Mouse (Mus musculus): ENCODE data around the gene 4933407L21Rik. TPM values are rescaled to one million over a fixed set of nuclear protein-coding genes. Genes with fewer than 3 reads are reported as not detected.

Gene 4933407L21Rik
- polyA plus RNA-seq (2015; fragmentation: Nextera tagmentation; extraction: Ambion mirVana): 10.1 and 10.5 TPM in 2 replicates

DNA sequence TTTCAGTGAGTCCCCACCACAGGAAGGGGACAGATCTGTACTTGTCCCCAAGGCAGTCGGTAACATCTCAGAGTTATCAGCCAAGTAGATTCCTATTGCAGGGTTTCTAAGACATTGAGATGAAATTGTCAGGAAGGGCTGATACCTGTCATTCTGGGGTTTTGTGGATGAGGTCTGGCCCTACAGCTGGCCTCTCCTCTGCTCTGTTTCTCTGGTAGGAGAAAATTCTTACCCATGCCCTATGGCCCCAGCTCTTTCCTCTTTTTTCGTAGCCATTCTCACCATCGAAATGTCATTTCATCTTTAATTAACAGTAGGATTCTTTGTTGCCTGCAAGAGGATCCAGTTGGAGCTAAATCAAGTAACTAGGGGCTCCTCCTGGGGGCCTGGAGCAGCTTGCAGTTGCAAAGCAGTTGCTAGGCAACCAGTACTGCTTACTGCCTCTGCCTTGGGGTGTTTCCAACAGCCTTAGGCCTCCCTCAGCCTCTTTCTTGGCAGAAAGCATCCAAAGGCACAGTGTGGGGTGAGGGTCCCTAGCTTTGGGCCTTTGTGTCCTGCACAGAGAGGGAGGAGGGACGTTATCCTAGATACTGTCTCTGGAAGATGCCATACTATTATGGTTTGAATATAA lies at the start of gene 4933407L21Rik:
Gene 4933407L21Rik, plus strand, starts transcription at position 427 of the 631 bp plus-strand sequence.
- H3K4me1 ChIP-seq (ENCODE audit: control insufficient read depth, insufficient read depth, low read length): peaks cover 27% of the 10 kb centered on the region
- H3K9ac ChIP-seq (ENCODE audit: low read depth, low read length): no peak within 1 kb of the TSS
- H3K4me3 ChIP-seq (ENCODE audit: low read depth, low read length): no peak within 1 kb of the TSS
- peak; percentile 94 for ATAC-seq
- H3K4me2 ChIP-seq (ENCODE audit: low read length): peak within 1 kb of the TSS; percentile 4; the same call in 1 of the 2 replicates
- peak within 1 kb of the TSS; percentile 85 for H3K27ac ChIP-seq (ENCODE audit: low read length)
- 11% methylated on average over 4 of the region's 4 CpGs for WGBS
- H3K27me3 ChIP-seq (ENCODE audit: control insufficient read depth, insufficient read depth, low read depth, low read length): no peaks in the 10 kb centered on the region
- H3K36me3 ChIP-seq (ENCODE audit: control insufficient read depth, insufficient read depth, low read length): no peaks in the 10 kb centered on the region
- H3K9me3 ChIP-seq (replicated peaks; ENCODE audit: control insufficient read depth, low read length, poor library complexity, severe bottlenecking): no peaks in the 10 kb centered on the region

DNA sequence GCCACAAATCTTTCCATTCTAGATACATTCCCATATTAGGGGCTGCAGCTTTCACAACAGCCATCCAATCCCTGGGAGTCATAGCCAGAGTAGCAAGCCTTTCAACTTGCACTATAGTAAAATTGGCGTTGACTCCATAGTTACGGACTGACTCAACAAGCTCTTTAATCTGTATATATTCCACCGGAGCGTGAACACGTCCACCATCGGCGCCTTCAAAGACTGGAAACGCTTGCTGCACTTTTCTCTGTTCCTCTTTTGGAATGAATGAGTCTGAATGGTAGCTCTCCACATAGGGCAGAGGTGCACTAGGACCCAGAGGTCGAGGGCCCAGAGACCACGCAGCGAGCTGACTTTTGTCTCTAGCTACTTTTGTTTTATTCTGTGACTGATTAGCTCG lies 46.3 kb upstream of the 4933407L21Rik start:
- Histone ChIP-seq H3K4me1 (ENCODE audit: control insufficient read depth, insufficient read depth, low read length) (no peaks in the 10 kb centered on the region), H3K27me3 (ENCODE audit: control insufficient read depth, insufficient read depth, low read depth, low read length) (no peaks in the 10 kb centered on the region), H3K27ac (ENCODE audit: low read length) (no peak overlapping the region), H3K36me3 (ENCODE audit: control insufficient read depth, insufficient read depth, low read length) (no peaks in the 10 kb centered on the region), H3K9ac (ENCODE audit: low read depth, low read length) (no peak overlapping the region), H3K9me3 (replicated peaks; ENCODE audit: control insufficient read depth, low read length, poor library complexity, severe bottlenecking) (peaks cover 6% of the 10 kb centered on the region; the same call in 1 of the 2 replicates), H3K4me3 (ENCODE audit: low read depth, low read length) (no peak overlapping the region), H3K4me2 (ENCODE audit: low read length) (no peak overlapping the region)
- no peak for ATAC-seq
- WGBS: 91% methylated on average over 12 of the region's 12 CpGs

GRCm38 (mm10) chr1:85887221-85887620 lies 41.1 kb upstream of the 4933407L21Rik start:
- Histone ChIP-seq H3K27me3 (ENCODE audit: control insufficient read depth, insufficient read depth, low read depth, low read length) (no peaks in the 10 kb centered on the region), H3K27ac (ENCODE audit: low read length) (no peak overlapping the region), H3K4me1 (ENCODE audit: control insufficient read depth, insufficient read depth, low read length) (no peaks in the 10 kb centered on the region), H3K9ac (ENCODE audit: low read depth, low read length) (no peak overlapping the region), H3K4me2 (ENCODE audit: low read length) (no peak overlapping the region), H3K4me3 (ENCODE audit: low read depth, low read length) (no peak overlapping the region), H3K9me3 (replicated peaks; ENCODE audit: control insufficient read depth, low read length, poor library complexity, severe bottlenecking) (0 out of 2 replicates have a peak, but pooled peaks cover 3% of the 10 kb centered on the region), H3K36me3 (ENCODE audit: control insufficient read depth, insufficient read depth, low read length) (no peaks in the 10 kb centered on the region)
- WGBS: 87% methylated on average over 7 of the region's 7 CpGs
- ATAC-seq: no peak

GRCm38 (mm10) chr1:85894231-85894747 lies 34.0 kb upstream of the 4933407L21Rik start, which contains the start of gene Itm2c:
TSS of gene Itm2c (plus strand) at chr1:85894281.
- Histone ChIP-seq H3K27me3 (ENCODE audit: control insufficient read depth, insufficient read depth, low read depth, low read length) (no peaks in the 10 kb centered on the region), H3K4me2 (ENCODE audit: low read length) (peak within 1 kb of the TSS; percentile 79), H3K4me1 (ENCODE audit: control insufficient read depth, insufficient read depth, low read length) (peaks cover 38% of the 10 kb centered on the region), H3K36me3 (ENCODE audit: control insufficient read depth, insufficient read depth, low read length) (no peaks in the 10 kb centered on the region), H3K4me3 (ENCODE audit: low read depth, low read length) (peak within 1 kb of the TSS; percentile 63), H3K27ac (ENCODE audit: low read length) (peak within 1 kb of the TSS; percentile 82), H3K9ac (ENCODE audit: low read depth, low read length) (peak within 1 kb of the TSS; percentile 76), H3K9me3 (replicated peaks; ENCODE audit: control insufficient read depth, low read length, poor library complexity, severe bottlenecking) (no peaks in the 10 kb centered on the region)
- peak; percentile 90 for ATAC-seq
- under 1% methylated on average over 35 of the region's 35 CpGs for WGBS

DNA sequence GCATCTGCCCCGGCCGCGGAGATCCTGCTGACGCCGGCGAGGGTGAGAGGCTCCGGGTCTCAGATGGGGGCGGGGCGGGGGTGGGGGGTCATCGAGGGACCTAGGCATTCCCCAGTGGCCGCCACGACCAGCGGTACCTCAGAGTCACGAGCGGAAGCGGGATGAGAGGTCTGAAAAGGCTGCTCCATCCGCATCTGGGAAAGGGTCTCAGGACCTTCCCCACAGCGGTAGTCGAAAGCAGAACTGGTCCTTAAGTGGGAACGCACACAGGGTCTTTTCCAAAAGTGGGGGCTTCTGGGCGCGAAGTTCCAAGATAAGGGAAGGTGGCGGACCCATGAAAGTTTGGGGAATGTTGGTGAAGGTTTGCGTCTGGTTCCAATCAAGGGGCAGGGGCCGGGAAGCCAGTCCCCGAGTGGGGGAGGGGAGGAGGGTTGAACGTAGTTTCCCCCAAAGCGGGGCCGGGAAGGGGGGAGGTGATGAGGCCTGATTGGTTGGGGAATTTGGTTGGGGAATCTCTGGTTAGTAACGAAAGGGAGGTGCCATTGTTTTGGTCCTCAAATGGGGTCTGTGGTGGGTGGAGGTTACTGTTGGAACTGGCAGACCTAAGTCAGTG lies 33.4 kb upstream of the 4933407L21Rik start:
- no peaks in the 10 kb centered on the region for H3K36me3 ChIP-seq (ENCODE audit: control insufficient read depth, insufficient read depth, low read length)
- H3K27ac ChIP-seq (ENCODE audit: low read length): peak overlapping the region; percentile 82
- H3K9ac ChIP-seq (ENCODE audit: low read depth, low read length): peak overlapping the region; percentile 76
- no peaks in the 10 kb centered on the region for H3K9me3 ChIP-seq (replicated peaks; ENCODE audit: control insufficient read depth, low read length, poor library complexity, severe bottlenecking)
- ATAC-seq: peak; percentile 40
- WGBS: 1% methylated on average over 30 of the region's 30 CpGs
- peaks cover 43% of the 10 kb centered on the region for H3K4me1 ChIP-seq (ENCODE audit: control insufficient read depth, insufficient read depth, low read length)
- peak overlapping the region; percentile 63 for H3K4me3 ChIP-seq (ENCODE audit: low read depth, low read length)
- peak overlapping the region; percentile 79 for H3K4me2 ChIP-seq (ENCODE audit: low read length)
- no peaks in the 10 kb centered on the region for H3K27me3 ChIP-seq (ENCODE audit: control insufficient read depth, insufficient read depth, low read depth, low read length)

DNA sequence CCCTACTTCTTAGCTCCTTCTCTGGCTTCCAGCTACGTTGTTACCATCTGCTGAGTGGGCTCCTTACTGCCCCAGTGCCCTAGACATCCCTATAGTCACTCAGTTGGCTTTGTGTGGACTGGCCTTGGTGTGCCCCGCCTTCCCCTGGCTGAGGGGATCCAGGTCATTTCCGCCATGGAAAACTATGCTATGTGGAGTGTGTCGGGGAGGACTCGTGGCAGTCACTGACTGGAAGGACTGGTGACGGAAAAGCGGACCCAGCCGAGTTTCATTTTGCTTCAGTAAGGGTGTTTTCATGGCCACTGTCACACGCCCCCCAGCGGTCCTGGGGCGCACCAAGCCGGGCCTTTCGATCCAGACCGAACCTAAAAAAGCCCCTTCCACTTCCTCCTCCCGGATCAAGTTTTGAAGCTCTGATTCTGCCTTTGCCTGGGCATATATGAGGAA lies 32.9 kb upstream of the 4933407L21Rik start:
- 1% methylated on average over 15 of the region's 15 CpGs for WGBS

DNA sequence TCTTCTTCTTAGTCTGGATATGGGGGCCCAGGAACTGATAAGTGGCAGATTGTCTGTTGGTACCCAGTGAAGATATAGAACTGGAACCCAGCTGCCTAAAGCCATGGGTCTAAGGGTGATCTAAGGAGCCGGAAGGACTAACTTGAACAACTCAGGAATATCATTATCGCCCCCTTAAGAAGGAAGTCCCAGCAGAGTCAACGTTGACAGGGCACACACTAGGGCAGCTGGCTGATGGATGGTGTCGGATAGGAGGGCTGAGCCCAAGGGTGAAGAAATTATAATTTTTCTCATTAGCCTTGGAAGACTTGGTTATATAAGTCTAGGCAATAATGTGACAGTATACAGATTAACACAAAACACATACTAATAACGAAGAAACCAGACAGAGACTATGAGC lies 32.2 kb upstream of the 4933407L21Rik start:
- H3K9ac ChIP-seq (ENCODE audit: low read depth, low read length): peak overlapping the region; percentile 76
- ATAC-seq: no peak

More for the DNA sequence above, 32.9 kb upstream of the 4933407L21Rik start:
- H3K4me3 ChIP-seq (ENCODE audit: low read depth, low read length): peak overlapping the region; percentile 63
- peaks cover 49% of the 10 kb centered on the region for H3K4me1 ChIP-seq (ENCODE audit: control insufficient read depth, insufficient read depth, low read length)
- H3K36me3 ChIP-seq (ENCODE audit: control insufficient read depth, insufficient read depth, low read length): no peaks in the 10 kb centered on the region
- no peaks in the 10 kb centered on the region for H3K27me3 ChIP-seq (ENCODE audit: control insufficient read depth, insufficient read depth, low read depth, low read length)
- peak; percentile 50 for ATAC-seq
- H3K27ac ChIP-seq (ENCODE audit: low read length): peak overlapping the region; percentile 82
- peak overlapping the region; percentile 79 for H3K4me2 ChIP-seq (ENCODE audit: low read length)
- H3K9me3 ChIP-seq (replicated peaks; ENCODE audit: control insufficient read depth, low read length, poor library complexity, severe bottlenecking): no peaks in the 10 kb centered on the region
- H3K9ac ChIP-seq (ENCODE audit: low read depth, low read length): peak overlapping the region; percentile 76

DNA sequence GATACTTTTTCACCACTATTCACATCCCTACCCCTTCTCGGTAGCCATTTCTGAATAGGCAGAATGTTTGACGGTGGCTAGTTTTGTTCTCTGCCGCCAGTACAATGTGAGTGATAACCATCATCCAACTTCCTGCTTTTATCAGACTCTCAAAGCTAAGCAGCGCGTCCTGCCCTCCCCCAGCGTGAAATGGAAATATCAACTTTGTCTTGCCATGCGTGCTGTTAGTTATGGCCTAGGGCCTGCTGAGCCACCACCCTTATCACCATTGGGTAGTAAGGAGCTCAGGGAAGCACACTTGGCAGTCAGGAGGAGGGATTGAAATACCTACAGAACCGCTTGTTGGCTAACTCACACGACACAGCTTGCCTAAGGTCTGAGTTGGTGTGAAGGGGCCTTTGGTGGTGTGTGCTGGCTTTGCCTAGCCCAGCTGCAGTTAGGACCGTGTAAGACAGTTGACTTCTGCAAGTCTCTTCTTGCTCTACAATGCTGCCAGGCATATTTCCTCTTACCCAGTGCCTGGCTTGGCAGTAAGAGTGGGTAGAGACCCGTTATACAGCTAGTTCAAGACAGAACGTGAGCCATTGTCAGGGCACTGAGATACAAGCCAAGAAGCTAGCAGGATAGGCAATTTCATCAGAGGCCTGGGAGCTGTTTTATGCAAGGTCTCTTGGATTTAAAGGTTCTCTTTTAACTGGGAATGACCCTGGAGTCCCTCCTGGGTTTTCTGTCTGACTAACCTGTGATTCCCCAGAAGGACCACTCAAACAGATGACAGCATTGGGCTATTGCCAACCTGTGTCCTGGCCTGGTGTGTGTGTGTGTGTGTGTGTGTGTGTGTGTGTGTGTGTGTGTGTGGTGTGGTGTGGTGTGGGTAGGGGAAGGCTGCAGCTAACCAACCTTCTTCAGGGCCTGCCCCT lies 31.2 kb upstream of the 4933407L21Rik start:
- WGBS: 56% methylated on average over 12 of the region's 12 CpGs
- peak overlapping the region; percentile 63 for H3K4me3 ChIP-seq (ENCODE audit: low read depth, low read length)
- peak overlapping the region; percentile 28 for H3K9ac ChIP-seq (ENCODE audit: low read depth, low read length)
- H3K27ac ChIP-seq (ENCODE audit: low read length): peak overlapping the region; percentile 82
- ATAC-seq: no peak
- no peaks in the 10 kb centered on the region for H3K9me3 ChIP-seq (replicated peaks; ENCODE audit: control insufficient read depth, low read length, poor library complexity, severe bottlenecking)
- peak overlapping the region; percentile 79 for H3K4me2 ChIP-seq (ENCODE audit: low read length)
- H3K36me3 ChIP-seq (ENCODE audit: control insufficient read depth, insufficient read depth, low read length): no peaks in the 10 kb centered on the region
- peaks cover 65% of the 10 kb centered on the region for H3K4me1 ChIP-seq (ENCODE audit: control insufficient read depth, insufficient read depth, low read length)
- no peaks in the 10 kb centered on the region for H3K27me3 ChIP-seq (ENCODE audit: control insufficient read depth, insufficient read depth, low read depth, low read length)

More for the DNA sequence above, 32.2 kb upstream of the 4933407L21Rik start:
- 67% methylated on average over 5 of the region's 5 CpGs for WGBS
- peak overlapping the region; percentile 63 for H3K4me3 ChIP-seq (ENCODE audit: low read depth, low read length)
- H3K4me2 ChIP-seq (ENCODE audit: low read length): peak overlapping the region; percentile 79
- H3K36me3 ChIP-seq (ENCODE audit: control insufficient read depth, insufficient read depth, low read length): no peaks in the 10 kb centered on the region
- H3K9me3 ChIP-seq (replicated peaks; ENCODE audit: control insufficient read depth, low read length, poor library complexity, severe bottlenecking): no peaks in the 10 kb centered on the region
- peaks cover 56% of the 10 kb centered on the region for H3K4me1 ChIP-seq (ENCODE audit: control insufficient read depth, insufficient read depth, low read length)
- H3K27me3 ChIP-seq (ENCODE audit: control insufficient read depth, insufficient read depth, low read depth, low read length): no peaks in the 10 kb centered on the region
- H3K27ac ChIP-seq (ENCODE audit: low read length): peak overlapping the region; percentile 23; the same call in 1 of the 2 replicates

Data from midbrain, embryonic 16.5 days (tissue).